Mouse (Mus musculus): ENCODE data around the gene Pigk. TPM values are rescaled to one million over a fixed set of nuclear protein-coding genes. Genes with fewer than 3 reads are reported as not detected.

Gene Pigk
- total RNA-seq, 2 experiments from 2014 or later: 47.3 to 55.7 TPM

DNA sequence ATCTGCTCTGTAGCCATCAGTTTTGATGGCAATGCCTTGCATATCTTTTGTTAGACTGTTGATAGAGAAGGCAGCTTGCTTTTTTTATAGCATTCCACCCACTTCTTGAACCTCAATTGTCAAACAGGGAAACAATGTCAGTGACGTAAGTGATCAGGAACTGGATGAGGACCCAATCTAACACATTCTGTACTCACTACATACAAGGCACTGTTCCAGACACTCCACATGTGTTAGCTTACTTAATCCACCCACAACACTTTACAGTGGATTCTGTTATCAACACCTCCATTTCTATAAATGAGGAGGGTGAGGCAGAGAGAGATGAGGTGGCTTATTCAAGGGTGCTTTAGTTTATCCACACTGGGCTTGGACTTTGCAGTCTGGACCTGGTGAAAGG is 124.0 kb downstream of the Pigk start:
- no peak for DNase-seq (ENCODE audit: low spot score in 2 of 2)

DNA sequence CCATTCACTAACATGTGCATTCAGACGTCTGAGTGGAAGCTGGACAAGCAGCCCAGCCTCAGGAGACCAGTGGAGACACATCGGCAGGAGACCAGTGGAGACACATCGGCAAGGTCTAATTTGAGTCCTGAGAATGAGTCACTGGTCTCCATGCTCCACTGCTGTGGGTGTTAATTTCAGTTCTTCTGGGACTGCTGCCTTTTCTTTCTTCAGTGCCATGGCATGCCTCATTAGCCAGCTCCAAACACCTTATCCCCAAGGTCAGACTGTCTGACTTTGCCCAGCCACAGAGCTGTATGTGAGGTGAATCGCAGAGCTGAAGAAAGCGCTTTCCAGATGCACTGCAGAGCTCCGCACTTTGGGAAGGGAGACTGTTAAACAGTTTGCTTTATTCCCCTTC is 127.4 kb downstream of the Pigk start:
- no peak for DNase-seq (ENCODE audit: low spot score in 2 of 2)

DNA sequence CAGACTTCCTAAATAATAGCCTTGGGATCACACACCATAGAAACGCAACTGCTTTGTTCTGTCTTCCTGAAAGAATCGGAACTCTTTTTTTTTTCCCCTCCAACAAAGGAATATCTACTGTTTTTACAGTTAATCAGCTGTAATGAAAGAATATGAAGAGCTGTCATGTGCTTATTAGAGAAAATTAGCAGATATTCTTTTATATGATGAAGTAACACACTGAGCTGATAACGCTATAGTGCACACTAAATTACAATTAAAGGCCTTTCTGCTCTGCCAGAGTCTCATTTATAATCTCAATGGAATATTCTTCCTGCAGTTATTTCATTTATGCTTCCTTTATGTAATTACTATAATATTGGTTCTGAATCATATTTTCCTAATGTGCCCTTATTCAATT is 128.7 kb downstream of the Pigk start:
- DNase-seq (ENCODE audit: low spot score in 2 of 2): no peak

DNA sequence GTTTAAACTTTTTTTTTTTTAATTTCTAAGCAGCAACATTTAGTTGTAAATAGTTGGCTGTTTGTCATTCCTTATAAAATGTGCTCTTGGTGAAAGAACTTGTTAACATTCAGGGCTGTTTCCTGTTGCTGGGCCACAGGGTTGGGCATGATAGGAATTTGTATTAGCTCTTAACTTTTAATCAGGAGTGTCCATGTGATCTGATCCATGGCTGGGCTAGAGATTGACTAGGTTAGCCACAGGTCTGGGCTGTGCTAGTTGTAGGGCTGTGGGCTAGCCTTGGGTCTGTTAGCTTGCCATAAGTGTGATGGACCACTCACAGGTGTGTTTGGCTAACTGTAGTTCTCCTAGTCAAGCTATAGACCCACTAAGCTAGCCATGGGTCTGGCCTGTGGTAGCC is 130.0 kb downstream of the Pigk start:
- no peak for DNase-seq (ENCODE audit: low spot score in 2 of 2)

DNA sequence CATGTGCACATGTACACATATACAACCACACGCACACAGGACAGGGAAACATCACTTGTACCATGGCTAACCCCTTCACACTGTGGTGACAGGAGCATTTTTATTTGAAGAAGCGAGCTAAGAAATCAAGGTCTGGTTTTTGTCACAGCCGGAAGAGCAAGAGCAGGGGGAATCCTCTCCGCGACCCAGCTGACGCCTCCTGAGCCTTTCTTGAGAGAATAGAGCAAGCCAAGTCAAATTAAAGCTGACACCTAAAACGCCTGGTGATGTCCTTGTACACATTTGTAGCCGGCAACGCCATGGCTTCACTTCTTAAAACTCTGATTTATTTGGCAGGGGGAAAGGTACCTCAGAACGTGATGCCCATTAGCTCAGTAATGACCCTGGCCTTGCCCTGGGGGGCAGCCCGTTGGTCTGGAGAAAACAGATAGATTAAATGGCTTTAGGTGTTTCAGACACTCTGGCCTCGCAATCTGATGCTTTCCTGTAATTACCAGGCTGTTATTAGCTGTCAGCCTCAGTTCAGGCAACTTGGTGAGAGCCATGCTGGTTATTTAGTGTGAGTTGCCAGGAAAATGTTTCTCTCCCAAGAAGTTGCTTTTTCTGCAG is 141.2 kb downstream of the Pigk start:
- no peak for DNase-seq (ENCODE audit: low spot score in 2 of 2)

DNA sequence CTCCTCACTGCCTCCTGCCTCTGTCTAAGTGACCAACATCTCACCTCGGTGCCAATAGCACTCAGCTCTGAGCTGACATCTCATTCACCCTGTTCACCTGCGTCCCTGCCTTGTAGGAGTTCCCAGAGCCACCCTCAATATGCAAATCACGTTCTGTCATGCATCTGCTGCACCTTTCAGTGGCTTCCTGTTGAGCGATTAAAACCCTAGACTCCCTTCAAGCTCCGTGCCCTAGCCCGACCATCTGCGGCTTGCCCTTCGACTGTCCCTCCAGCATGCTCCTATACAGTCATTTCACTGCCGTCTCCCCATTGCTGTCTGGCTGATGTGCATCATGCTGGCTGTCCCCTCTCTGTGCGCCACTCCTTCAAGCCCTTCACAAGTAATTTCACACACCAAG is 142.2 kb downstream of the Pigk start:
- no peak for DNase-seq (ENCODE audit: low spot score in 2 of 2)

DNA sequence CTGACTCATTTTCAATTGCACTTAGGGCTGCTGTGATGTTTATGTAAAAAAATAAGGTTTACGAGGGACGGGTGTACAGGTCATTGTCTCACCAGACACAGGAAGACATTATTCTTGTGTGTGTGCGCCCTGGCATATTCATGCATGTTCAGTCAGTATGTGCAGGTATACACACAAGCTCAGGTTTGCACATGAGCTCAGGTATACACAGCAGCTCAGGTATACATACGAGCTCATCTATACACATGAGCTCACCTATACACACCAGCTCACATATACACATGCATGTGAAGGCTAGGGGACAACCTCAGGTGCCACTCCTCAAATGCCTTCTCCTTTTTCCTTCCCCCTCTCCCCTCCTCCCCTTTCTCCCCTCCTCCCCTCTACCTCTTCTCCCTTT is 147.6 kb downstream of the Pigk start:
- no peak for DNase-seq (ENCODE audit: low spot score in 2 of 2)

DNA sequence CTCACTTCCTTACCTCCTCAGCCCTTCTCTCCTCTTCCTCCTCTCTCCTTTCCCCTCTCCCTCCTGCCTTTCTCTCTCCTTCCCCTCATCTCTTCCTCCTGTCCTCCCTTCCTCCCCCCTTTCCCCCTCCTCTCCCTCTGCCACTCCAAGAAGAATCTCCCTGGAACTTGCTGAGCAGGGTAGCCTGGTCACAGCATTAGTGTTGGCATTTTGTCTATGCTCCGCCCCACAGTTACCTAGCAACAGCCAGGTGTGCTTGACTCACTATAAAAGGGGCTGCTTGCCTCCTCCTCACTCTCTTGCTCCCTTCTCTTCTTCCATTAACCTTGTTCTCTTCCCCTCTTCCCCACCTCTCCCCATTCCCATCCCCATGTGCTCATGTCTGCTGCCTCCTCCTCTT is 148.1 kb downstream of the Pigk start:
- DNase-seq (ENCODE audit: low spot score in 2 of 2): no peak

DNA sequence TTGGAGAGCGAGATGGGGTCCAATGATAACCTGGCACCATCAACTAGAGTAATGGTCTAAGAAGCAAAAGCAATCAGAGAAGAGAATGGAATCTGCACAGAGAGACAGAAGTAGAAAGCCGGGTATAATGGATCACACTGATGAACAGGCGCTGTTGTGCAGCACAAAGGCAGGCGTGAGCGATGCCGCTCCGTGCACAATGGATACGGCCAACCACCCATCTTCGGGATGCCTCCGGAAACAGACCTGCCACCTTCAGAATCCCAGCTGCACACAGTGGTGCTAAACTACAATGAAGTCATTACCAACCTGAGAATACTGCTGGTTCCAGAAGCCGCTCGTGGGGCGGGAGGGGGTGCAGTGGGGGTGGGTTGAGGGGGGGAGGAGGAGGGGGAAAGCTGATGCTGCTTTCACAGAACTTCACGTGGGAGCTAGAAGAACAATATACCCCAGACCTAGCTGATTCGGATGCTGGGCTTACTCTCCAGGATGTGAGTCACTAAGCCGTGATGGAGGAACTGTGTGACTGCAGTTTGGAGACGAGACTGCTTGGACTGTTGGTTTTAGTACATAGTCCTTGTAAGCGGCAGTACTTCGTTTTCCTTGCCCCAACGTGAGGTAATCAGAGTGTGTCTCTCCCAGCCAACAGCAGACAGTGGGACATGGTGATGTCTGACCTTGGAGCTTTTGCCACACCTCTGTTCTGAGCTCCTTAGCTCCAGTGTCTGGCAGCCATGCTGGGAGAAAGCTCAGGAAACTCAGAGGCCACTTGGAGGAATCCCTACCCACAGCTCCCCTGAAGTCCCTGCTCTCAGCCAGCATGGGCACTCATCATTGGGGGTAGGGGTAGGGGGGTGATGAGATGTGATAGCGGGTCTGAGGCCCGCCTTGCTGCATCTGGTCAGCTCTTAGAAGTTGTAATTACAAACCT is 152.4 kb downstream of the Pigk start:
- DNase-seq (ENCODE audit: low spot score in 2 of 2): no peak

DNA sequence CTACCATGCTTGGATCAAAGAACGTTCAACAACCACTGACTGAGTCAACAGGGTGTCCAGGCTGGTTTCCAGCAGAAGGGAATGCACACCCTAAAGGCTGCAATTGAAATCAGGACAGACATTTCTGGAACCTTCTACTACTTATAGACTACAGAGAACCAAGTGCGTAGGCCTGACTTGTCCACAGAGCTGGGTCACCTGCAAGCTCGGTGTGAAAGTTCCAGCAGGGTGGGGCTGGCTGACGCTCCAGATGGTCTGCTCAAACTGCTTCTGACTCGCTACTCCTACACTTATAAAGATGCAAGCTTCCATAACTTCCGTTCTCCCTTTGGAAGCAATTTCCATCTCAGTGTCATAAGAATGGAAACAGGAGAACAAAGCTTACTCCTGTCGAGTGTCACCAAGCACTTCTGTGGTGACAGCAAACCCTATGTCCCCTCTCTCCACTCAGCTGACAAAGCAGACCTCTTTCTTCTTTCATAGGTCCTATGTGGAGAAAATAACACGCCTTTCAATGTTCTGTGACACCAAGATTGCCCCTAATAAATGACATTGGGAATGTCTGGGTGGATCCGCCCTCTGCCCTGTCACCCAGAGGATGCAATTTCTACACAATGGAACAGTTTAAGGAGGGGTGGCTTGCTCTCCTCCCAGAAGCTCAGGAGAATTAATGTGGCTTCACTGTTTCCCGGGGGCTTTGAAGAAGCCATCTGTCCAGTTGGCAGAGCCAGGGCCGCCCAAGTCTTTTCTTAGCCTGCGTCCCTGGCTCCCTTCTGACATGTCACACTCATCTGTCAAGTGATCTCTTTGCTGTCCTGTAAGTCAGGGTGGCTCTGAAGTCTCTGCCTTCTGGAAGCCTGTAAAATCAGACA is 154.0 kb downstream of the Pigk start:
- DNase-seq (ENCODE audit: low spot score in 2 of 2): no peak

DNA sequence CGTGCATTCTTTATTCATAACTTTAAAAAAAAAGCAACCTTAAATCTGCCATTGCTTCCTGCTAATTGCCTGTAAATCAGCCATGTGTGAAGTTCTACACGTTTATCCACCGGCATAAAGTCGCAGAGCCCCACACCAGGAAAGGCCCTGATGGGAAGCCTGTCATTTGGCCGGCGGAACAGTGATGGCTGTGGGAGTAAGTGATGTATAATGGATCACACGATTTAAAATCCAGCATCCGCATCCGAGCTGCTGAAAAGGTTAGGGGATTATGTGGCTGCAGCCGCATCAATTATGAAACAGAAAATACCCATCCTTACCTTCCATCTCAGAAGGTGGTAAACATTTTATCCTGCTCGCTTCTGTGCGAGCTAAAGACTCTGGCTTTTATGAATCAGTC is 158.2 kb downstream of the Pigk start:
- no peak for DNase-seq (ENCODE audit: low spot score in 2 of 2)

DNA sequence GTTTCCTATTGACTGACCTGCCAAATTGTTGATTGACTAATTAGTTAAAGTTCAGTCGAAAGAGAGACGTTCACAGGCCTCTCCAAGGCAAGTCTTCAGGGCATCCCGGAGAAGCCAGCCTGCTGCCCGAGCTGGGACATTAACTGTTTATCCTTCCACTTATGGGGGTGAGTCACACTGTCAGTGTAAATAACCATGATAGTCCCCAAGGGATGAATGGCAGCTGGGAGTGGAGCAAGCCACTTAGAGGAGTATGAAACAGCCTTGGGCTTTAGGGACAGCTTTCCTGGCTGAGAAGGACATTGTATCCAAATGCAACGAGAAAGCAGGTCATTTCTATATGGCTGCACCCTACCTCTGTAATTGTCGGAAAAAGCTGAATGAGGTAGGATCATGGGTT is 158.7 kb downstream of the Pigk start:
- DNase-seq (ENCODE audit: low spot score in 2 of 2): no peak

DNA sequence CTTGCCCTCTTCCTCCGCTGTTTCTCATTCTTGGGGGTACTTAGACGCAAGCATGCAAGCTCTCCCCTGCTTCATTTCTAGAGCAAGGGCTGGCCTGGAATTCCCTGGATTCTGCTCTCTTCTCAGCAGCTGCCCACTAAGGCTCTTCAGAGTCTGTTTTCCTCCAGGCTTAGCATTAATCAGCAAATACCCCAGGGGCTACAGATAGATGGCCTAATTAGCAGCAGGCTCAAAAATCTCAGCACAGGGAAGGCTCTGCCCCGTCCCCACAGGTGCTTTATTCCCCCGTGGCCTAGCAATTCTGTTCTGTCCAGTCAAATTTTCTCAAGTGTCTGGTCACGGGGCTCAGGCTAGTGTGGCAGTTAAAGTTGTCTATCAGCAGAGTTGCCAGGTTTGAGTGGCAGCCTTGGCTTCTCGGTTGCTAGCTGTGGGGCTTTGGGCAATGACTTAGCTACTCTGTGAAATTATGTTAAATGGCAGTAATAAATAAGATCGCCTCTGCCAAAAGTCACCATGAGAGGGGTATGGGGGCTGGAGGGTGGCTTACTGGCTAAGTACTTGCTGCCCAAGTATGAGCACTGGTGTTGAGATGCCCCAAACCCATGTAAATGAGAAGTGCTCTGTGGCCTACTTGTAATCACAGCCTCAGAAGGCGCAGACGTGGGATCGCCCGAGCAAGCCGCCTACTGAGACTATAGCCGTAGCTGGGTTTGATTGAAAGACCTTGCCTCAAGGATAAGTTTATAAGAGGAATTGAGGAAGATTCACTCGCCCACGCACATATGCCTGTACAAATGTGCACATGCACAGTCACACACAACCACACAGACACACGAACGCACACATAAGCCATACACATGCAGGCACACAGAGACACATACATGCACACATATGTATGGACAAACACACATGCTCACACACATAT is 160.8 kb downstream of the Pigk start:
- no peak for DNase-seq (ENCODE audit: low spot score in 2 of 2)

DNA sequence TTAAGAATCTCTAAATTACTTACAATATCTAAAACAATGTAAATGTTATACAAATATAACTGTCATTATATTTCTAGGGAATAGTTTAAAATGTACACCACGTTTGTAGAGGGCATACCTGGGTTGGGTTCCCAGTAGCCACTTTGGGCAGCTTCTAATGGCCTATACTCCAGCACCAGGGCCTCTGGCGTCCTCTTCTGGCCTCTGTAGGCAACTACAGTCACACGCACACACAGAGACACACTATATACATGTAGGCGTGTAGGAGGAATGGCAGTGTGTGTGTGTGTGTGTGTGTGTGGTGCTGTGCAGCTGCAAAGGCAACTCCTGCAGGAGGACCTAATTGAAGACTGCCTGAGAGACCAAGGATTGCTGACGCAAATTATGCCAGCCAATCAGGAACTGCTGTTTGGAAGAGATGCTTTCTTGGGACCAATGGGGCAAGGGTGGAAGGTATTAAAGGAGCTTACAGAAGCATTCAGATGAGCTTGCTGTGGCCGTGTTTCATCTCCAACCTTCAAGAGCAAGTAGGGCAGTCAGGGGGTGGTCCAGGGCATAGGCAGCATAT is 161.9 kb downstream of the Pigk start:
- no peak for DNase-seq (ENCODE audit: low spot score in 2 of 2)

DNA sequence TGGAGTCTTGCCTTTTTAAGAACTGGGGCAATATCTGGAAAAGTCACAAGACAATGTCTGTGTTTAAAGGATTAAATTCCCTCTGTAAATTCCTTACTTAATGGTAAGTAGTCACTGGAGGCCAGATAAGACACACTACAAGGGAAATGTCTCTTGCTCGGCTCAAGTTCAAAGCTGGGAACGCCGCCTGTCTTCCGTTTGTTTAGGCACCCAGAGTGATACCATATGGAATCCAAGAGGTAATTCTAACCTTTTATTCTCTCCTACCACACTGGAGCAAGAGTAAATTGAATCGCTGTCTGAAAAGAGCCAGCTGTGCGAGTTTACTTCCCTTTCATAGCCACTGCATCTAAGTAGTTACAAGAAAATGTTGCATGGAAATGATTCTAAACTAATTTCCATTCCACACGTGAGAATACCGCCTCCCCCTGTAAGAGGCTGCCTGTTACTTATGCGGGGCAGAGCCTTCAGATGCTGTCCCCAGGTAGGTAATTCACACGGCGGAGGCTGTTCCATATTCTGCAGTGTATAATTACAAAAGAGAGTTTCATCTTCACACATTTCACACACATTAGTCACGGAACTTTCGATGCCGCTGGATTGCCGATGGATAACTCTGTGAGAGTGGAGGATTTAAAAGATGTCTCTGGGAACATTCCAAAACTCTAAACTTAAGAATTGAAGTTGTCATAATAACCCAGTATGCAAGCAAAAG is 166.4 kb downstream of the Pigk start:
- DNase-seq (ENCODE audit: low spot score in 2 of 2): no peak

DNA sequence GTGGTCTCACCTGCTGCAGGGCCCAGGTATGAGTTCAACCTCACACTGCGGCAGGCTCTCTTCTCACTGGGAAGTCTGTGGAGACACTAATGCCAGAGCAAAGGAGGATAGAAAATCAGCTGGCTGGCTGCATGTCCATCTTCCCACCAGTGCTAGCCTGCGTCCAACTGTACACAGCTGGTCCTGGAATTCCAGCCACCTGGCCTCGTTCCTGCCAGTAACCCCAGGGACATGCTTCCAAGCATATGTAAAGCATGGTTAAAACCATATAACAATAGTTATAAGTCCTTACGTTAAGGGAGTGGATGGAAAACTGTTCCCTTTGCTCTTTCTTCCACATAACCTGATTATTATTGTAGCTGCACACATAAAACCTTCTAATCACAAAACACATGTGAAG is 167.8 kb downstream of the Pigk start:
- no peak for DNase-seq (ENCODE audit: low spot score in 2 of 2)

DNA sequence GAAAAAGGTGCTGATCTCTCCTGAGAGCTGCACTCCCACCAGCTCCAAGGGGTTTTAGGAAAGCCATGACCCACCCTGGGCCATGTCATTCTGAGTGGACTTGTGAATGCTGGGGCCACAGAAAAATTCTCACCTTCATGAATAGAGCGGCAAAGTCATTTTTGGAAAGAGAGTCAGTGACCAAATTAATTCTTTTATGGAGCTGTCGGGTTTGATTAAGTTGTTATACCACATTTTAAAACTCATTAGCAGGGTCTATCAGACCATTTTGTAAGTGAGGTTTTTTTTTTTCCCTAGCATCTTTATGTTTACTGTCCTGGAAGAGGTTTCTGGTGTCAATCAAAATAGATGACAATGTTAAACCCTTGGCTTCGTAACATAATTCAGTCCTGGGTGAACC is 169.7 kb downstream of the Pigk start:
- no peak for DNase-seq (ENCODE audit: low spot score in 2 of 2)

DNA sequence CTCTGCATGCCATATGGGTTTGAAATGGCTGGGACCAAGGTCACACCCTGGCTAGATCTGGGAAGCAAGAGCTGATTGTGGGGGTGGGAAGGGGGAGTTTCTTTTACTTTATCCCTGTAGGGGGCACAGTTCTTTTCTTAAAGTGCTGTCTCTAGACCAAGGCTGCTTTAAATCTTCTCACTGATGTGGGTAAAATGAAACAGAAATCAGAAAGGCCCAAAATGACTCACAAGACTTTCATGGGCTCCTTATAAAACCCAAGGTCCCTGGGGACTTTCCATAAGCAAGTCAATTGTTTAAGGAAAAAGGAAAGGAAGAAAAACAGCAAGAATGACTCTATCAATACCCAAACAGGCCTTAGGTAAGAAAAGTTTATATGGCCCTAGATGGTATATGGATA is 172.8 kb downstream of the Pigk start:
- no peak for DNase-seq (ENCODE audit: low spot score in 2 of 2)

DNA sequence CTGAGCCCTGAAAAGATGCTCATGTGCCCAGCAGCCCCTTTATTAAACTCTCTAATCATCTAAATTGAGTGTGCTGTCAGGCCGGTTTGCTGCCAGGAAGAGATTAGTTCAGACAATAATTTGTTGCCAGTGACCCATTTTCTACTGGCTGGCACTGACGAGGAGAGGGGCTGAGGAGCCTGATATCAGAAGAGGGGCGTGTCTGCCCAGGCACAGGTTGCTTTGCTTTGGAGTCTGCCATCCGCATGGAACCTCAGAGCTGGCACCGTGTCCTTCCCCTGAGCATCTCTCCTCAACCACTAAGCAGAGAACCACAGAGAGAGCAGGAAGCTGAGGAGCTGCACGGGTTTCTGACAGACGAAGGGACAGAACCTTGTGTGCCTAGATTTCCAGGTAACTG is 174.2 kb downstream of the Pigk start:
- no peak for DNase-seq (ENCODE audit: low spot score in 2 of 2)

DNA sequence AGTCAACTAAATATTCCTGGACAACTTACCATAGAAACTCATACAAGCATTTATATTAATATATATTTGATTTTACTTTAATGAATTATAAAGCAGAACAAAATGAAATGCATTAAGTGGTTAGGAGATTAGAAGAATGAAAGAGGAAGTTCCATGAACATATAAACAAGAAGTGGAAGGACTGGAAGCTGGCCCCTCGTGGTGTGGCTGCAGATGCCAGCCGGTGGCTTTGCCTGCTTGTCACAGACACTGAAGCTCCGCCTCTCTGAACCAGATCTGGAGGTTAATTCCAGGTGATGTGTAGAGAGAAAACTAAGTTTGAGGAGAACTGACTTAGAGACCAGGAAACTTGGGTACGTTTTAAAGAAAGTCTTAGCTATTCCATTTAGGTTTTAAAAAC is 181.0 kb downstream of the Pigk start:
- no peak for DNase-seq (ENCODE audit: low spot score in 2 of 2)
